Mouse (Mus musculus) liver, embryonic 14.5 days (tissue): ENCODE results near the gene Tinf2.

ENCODE experiments used
- CTCF ChIP-seq: IDR thresholded peaks from 2 replicates; pipeline ENCODE4 v1.5.1; 2016; ENCODE audit warnings: antibody characterized with exemption, low read depth, control low read depth
- EP300 ChIP-seq: IDR thresholded peaks from 2 replicates; pipeline ENCODE4 v1.6.1; 2016; ENCODE audit warnings: antibody characterized with exemption, low read depth

DNA sequence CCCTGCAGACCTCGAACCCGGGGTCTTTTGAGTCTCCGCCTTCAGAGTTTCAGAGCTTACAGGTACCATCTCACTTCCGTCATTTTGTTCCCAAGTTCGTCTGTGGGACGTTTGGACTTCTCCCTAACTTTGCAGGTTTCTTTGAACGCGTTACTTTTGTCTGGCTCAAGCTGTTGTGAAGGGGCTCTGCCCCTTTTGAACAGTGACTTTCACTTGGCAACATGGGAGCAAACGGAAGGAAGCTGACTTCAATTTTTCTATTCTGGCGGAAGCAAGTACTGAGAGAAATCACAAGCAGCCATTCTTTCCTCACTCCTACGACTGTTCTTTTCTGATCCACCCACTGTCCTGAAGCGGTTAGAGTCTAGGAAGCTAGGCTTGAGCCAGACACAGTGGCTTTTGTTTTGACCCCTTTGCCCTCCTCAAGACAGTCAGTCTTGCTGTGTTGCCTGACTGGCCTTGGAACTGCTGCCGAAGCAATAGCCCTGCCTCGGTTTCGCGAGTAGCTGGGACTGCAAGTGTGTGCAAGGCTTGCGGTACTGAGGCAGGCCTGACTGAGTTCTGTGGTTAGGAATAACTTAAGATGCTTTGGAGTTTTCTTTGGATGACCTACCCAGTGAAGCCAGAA is 37.2 kb downstream of the Tinf2 start:
- TF ChIP-seq CTCF (no peak), EP300 (no peak)
